Mouse (Mus musculus) ES-Bruce4 (cell line): ENCODE results near the gene Shank2.

ENCODE experiments used
- CTCF ChIP-seq: IDR thresholded peaks from one replicate; pipeline ENCODE4 v1.8.1; 2011; ENCODE audit warnings: low read depth, low read length
- EP300 ChIP-seq: IDR thresholded peaks from 2 replicates; pipeline ENCODE4 v1.6.1; 2011; ENCODE audit warnings: low read depth, low read length; ENCODE audit not compliant: insufficient read depth
- POLR2A ChIP-seq: IDR thresholded peaks from one replicate; pipeline ENCODE4 v1.8.1; 2011; ENCODE audit warnings: low read length; ENCODE audit not compliant: insufficient read depth

DNA sequence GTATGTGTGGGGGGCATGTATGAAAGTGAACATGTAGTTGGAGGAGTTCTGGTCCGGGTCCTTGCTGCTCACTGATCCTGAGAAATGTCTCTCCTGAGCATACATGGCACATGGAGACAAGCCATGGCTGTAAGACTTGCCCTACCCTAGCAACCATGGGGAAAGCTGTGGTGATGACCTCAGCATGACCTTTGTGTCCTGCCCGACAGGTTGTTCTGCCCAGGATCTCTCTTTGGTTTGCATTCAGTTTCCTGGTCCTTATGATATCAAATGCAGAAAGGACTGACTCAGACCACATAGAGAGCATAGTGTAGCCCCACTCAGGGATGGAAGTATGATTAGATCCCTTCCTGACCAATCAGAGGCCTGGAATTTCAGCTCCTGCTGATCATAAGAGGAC is 136.1 kb downstream of the Shank2 start:
- TF ChIP-seq POLR2A (no peak), CTCF (no peak), EP300 (no peak)
